Mouse (Mus musculus) ES-E14 (cell line): ENCODE data around the gene Lasp1. TPM values are rescaled to one million over a fixed set of nuclear protein-coding genes. Genes with fewer than 3 reads are reported as not detected.

Experiments
- DNase-seq: peaks from one replicate; pipeline ENCODE4 v3.0.0-alpha.2; 2013; ENCODE audit warnings: low read depth, low spot score
- H3K27ac ChIP-seq: 2 replicates; pipeline ENCODE4 v1.5.1; 2012; ENCODE audit warnings: low read depth, mild to moderate bottlenecking, low read length, moderate library complexity, mixed read lengths; ENCODE audit not compliant: poor library complexity, insufficient read depth, severe bottlenecking
- H3K36me3 ChIP-seq: 2 replicates; pipeline ENCODE4 v1.6.1; 2012; ENCODE audit warnings: mild to moderate bottlenecking, low read length, moderate library complexity, mixed read lengths; ENCODE audit not compliant: control insufficient read depth, poor library complexity, insufficient read depth, severe bottlenecking
- H3K4me1 ChIP-seq, 2 experiments: fragments of 150-350 bp in 1 of 2; sonication (generic) in 1 of 2; 2 replicates each; pipeline ENCODE4 v1.6.1; 2012; ENCODE audit warnings: low read length in 2 of 2, mild to moderate bottlenecking in 1 of 2, mixed read lengths in 1 of 2; ENCODE audit not compliant: control insufficient read depth in 2 of 2, insufficient read depth in 2 of 2, poor library complexity in 1 of 2
- H3K4me3 ChIP-seq, 2 experiments: fragments of 150-350 bp in 1 of 2; sonication (generic) in 1 of 2; 2 replicates each; pipeline ENCODE4 v1.5.1; 2012; ENCODE audit warnings: low read length in 2 of 2, low read depth in 1 of 2, mild to moderate bottlenecking in 1 of 2, mixed read lengths in 1 of 2; ENCODE audit not compliant: insufficient read depth in 1 of 2, poor library complexity in 1 of 2, severe bottlenecking in 1 of 2
- H3K9ac ChIP-seq: 2 replicates; pipeline ENCODE4 v1.6.1; 2012; ENCODE audit warnings: low read depth, mild to moderate bottlenecking, low read length, mixed read lengths; ENCODE audit not compliant: poor library complexity, insufficient read depth, severe bottlenecking
- H3K9me3 ChIP-seq: fragments of 150-350 bp; sonication (generic); 2 replicates; pipeline ENCODE4 v1.6.1; 2012; ENCODE audit warnings: low read depth, mild to moderate bottlenecking, low read length; ENCODE audit not compliant: control insufficient read depth, insufficient read depth
- CHD2 ChIP-seq: IDR thresholded peaks from 2 replicates; pipeline ENCODE4 v1.6.1; 2014; ENCODE audit warnings: mild to moderate bottlenecking, low read depth, low read length, inconsistent platforms
- HCFC1 ChIP-seq: IDR thresholded peaks from 2 replicates; pipeline ENCODE4 v1.6.1; 2012; ENCODE audit warnings: low read length, inconsistent platforms, borderline replicate concordance; ENCODE audit not compliant: insufficient read depth
- MAFK ChIP-seq: IDR thresholded peaks from 2 replicates; pipeline ENCODE4 v1.6.1; 2014; ENCODE audit warnings: mild to moderate bottlenecking, low read depth, low read length, inconsistent platforms; ENCODE audit not compliant: insufficient read depth
- ZC3H11A ChIP-seq: IDR thresholded peaks from 2 replicates; pipeline ENCODE4 v1.6.1; 2012; ENCODE audit warnings: low read depth, mild to moderate bottlenecking, inconsistent platforms, low read length, borderline replicate concordance
- ZNF384 ChIP-seq: IDR thresholded peaks from 2 replicates; pipeline ENCODE4 v1.6.1; 2012; ENCODE audit warnings: low read depth, low read length, inconsistent platforms
- in situ Hi-C, 2 experiments: fragments of 600-800 bp; cut with MboI; formaldehyde crosslinking; loops; one replicate each; pipeline ENCODE4 v1.15.1; 2025; ENCODE audit warnings: low sequenced_read_pairs in 2 of 2, inconsistent platforms in 1 of 2; ENCODE audit not compliant: unreplicated experiment in 2 of 2
- total RNA-seq: library from RNA; depleted of rRNA; stranded (reverse); fragments of 300-350 nt; gene quantifications from 2 replicates; pipeline ENCODE4 v1.2.3, GENCODE M21; 2012; rRNA removed

The Lasp1 gene
- total RNA-seq, 1 experiment, result 147 TPM

- peak overlapping the region; percentile 95 for H3K27ac ChIP-seq
- H3K4me3 ChIP-seq, result peak overlapping the region; percentile 71 to 92
- in situ Hi-C loops, result no loop called here
- no peaks in the 10 kb centered on the region for H3K9me3 ChIP-seq
- H3K9ac ChIP-seq, result peak overlapping the region; percentile 79
- no peaks in the 10 kb centered on the region for H3K4me1 ChIP-seq
- H3K36me3 ChIP-seq, result peaks cover under 1% of the 10 kb centered on the region; the same call in 1 of the 2 replicates
- TF ChIP-seq CHD2 (peak; percentile 50; the same call in 1 of the 2 replicates), ZC3H11A (no peak)
- DNase-seq, result peak; percentile 90
These were observed 84.7 kb downstream of the Lasp1 start for GRCm38 (mm10) chr11:97883542-97883917.

GRCm38 (mm10) chr11:97883918-97884600 lies 85.3 kb downstream of the Lasp1 start, which contains the start of gene Fbxo47:
Gene Fbxo47 (minus strand): TSS chr11:97884154.
- Histone ChIP-seq H3K9ac (peak within 1 kb of the TSS; percentile 79), H3K27ac (peak within 1 kb of the TSS; percentile 95), H3K9me3 (no peaks in the 10 kb centered on the region), H3K4me1 (no peaks in the 10 kb centered on the region), H3K36me3 (peaks cover 2% of the 10 kb centered on the region; the same call in 1 of the 2 replicates), H3K4me3 (peak within 1 kb of the TSS; percentile 71 to 92)
- peak; percentile 98 for DNase-seq
- TF ChIP-seq ZNF384 (peak; percentile 84), CHD2 (no peak), MAFK (no peak)
- in situ Hi-C loops, result no loop called here

GRCm38 (mm10) chr11:97884601-97885185 lies 85.9 kb downstream of the Lasp1 start:
- no peak for DNase-seq
- no peak for TF ChIP-seq HCFC1
- no peak for TF ChIP-seq CHD2
- no peak for TF ChIP-seq MAFK
- TF ChIP-seq ZC3H11A, result no peak
- no peak for TF ChIP-seq ZNF384
- Histone ChIP-seq H3K9me3 (no peaks in the 10 kb centered on the region), H3K4me1 (no peaks in the 10 kb centered on the region), H3K9ac (peak overlapping the region; percentile 63), H3K4me3 (peak overlapping the region; percentile 58 to 85), H3K27ac (peak overlapping the region; percentile 72; the same call in 1 of the 2 replicates), H3K36me3 (peaks cover 2% of the 10 kb centered on the region)
- in situ Hi-C loops, result no loop called here

GRCm38 (mm10) chr11:97885296-97885915 lies 86.6 kb downstream of the Lasp1 start:
- H3K4me1 ChIP-seq, result no peaks in the 10 kb centered on the region
- TF ChIP-seq ZNF384, result peak; percentile 63
- TF ChIP-seq CHD2, result no peak
- DNase-seq, result no peak
- peak overlapping the region; percentile 58 to 85 for H3K4me3 ChIP-seq
- H3K36me3 ChIP-seq, result peaks cover 2% of the 10 kb centered on the region
- no peak overlapping the region; the same call in 1 of the 2 replicates for H3K27ac ChIP-seq
- no peaks in the 10 kb centered on the region for H3K9me3 ChIP-seq
- in situ Hi-C loops, result no loop called here
- H3K9ac ChIP-seq, result peak overlapping the region; percentile 63; the same call in 1 of the 2 replicates

Other genes starting within 250 kb of the Lasp1 start
- 2.4 and 4.1 TPM in 2 replicates for gene Srcin1, start 222.8 kb upstream of the Lasp1 start, total RNA-seq
- gene Epop, start 169.3 kb upstream of the Lasp1 start, total RNA-seq, result 100 and 109 TPM in 2 replicates
- 113 and 142 TPM in 2 replicates for gene Mllt6, start 135.6 kb upstream of the Lasp1 start, total RNA-seq
- gene Cisd3, start 113.2 kb upstream of the Lasp1 start, total RNA-seq, result 49.9 and 66.0 TPM in 2 replicates
- gene Pcgf2, start 98.5 kb upstream of the Lasp1 start, total RNA-seq, result 20.1 and 28.4 TPM in 2 replicates
- 522 and 677 TPM in 2 replicates for gene Psmb3, start 95.6 kb upstream of the Lasp1 start, total RNA-seq
- gene Pip4k2b, start 54.3 kb upstream of the Lasp1 start, total RNA-seq, result 26.5 and 31.3 TPM in 2 replicates
- gene Cwc25, start 32.4 kb upstream of the Lasp1 start, total RNA-seq, result 14.0 and 18.5 TPM in 2 replicates
- gene 1700001P01Rik, start 23.1 kb upstream of the Lasp1 start, total RNA-seq, result 2.3 TPM in 2 replicates
- 1,213 and 1,430 TPM in 2 replicates for gene Rpl23, start 16.6 kb upstream of the Lasp1 start, total RNA-seq
- gene B230217C12Rik, start 41.8 kb downstream of the Lasp1 start, total RNA-seq, result 3.0 and 4.1 TPM in 2 replicates
- 2.2 and 4.1 TPM in 2 replicates for gene Fbxo47, start 85.2 kb downstream of the Lasp1 start, total RNA-seq
- 2.5 and 4.3 TPM in 2 replicates for gene Plxdc1, start 187.4 kb downstream of the Lasp1 start, total RNA-seq
- gene Arl5c, start 197.2 kb downstream of the Lasp1 start, total RNA-seq, result 2.9 and 4.4 TPM in 2 replicates
- gene Cacnb1, start 224.0 kb downstream of the Lasp1 start, total RNA-seq, result 6.2 and 12.0 TPM in 2 replicates
- gene Rpl19, start 227.7 kb downstream of the Lasp1 start, total RNA-seq, result 3,222 and 3,264 TPM in 2 replicates